Mouse (Mus musculus): Measurements from ENCODE around the gene 1700003F12Rik. TPM values are rescaled to one million over a fixed set of nuclear protein-coding genes. Genes with fewer than 3 reads are reported as not detected.
A peak's percentile ranks its signal among the peaks of the same experiment; 100 is the strongest.

The 1700003F12Rik gene
- polyA plus RNA-seq, 1 experiment from 2014 or later = 1.0 TPM

DNA sequence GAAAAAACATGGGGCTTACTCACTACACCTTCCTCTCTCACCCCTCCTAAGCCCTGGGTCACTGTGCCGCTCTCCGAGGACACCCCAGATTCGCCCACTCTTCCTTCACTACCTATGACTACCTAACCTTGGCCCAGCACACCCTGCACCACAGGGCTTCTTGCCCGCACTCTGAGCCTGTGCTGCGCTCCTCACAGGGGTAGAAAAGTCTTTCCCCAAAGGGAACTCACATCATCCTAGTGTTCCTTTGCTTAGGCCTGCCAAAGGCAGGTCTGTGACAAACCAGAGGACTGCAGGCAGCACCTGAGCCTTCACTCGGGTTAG, 30.8 kb downstream of the 1700003F12Rik start:
- WGBS (ENCODE audit: insufficient replicate concordance) = 83% methylated on average over 6 of the region's 6 CpGs
- no peak overlapping the region for H3K27ac ChIP-seq (replicated peaks)
- no peaks in the 10 kb centered on the region for H3K36me3 ChIP-seq (replicated peaks)
- H3K4me3 ChIP-seq (replicated peaks) = no peak overlapping the region
- no peaks in the 10 kb centered on the region for H3K9me3 ChIP-seq (replicated peaks)
- no peak overlapping the region for H3K4me2 ChIP-seq
- no peak overlapping the region for H3K9ac ChIP-seq
- H3K4me1 ChIP-seq (replicated peaks) = peaks cover 5% of the 10 kb centered on the region
- no peak for ATAC-seq (ENCODE audit: insufficient read depth)
- no peaks in the 10 kb centered on the region for H3K27me3 ChIP-seq

DNA sequence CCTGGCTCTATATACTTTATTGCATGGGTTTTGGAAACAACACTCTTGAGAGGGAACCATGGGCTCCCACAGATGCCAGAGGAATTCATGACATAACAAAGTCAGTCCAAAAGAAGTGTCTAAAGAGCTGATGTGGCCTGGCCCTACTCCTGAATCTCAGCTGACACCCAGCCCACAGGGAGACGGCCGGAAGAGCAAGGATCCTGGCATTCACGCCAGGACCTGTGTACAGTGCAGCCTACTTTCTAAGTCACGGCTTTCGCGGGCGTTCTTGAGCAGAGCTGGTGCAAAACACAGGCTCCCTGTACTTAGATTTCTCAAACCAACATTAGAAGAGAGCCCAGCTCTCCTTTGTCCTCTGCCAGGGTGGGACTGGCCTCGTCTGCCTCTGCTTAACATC, 33.7 kb downstream of the 1700003F12Rik start:
- Histone ChIP-seq H3K36me3 (replicated peaks) (no peaks in the 10 kb centered on the region), H3K27ac (replicated peaks) (no peak overlapping the region), H3K4me2 (no peak overlapping the region), H3K9me3 (replicated peaks) (no peaks in the 10 kb centered on the region), H3K4me3 (replicated peaks) (no peak overlapping the region), H3K9ac (no peak overlapping the region), H3K27me3 (no peaks in the 10 kb centered on the region), H3K4me1 (replicated peaks) (peaks cover 24% of the 10 kb centered on the region)
- no peak for ATAC-seq (ENCODE audit: insufficient read depth)
- WGBS (ENCODE audit: insufficient replicate concordance) = 81% methylated on average over 8 of the region's 8 CpGs

DNA sequence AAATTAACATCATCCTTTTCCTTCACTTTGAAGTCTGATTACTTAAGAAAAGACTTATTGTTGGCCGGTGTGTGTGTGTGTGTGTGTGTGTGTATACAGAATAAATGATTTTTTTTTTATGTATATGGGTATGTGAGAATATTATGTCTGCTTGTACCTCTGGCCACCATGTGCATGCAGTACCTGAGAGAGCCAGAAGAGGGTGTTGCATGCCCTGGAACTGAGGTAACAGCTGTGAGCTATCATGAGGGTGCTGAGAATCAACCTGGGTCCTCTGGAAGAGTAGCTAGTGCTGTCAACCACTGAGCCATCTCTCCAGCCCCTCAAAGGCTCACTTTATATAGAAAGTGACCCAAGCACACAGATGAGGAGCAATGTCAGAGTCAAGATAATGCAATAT, 34.5 kb downstream of the 1700003F12Rik start:
- Histone ChIP-seq H3K27ac (replicated peaks) (no peak overlapping the region), H3K27me3 (no peaks in the 10 kb centered on the region), H3K9ac (no peak overlapping the region), H3K4me1 (replicated peaks) (peaks cover 24% of the 10 kb centered on the region), H3K4me2 (no peak overlapping the region), H3K4me3 (replicated peaks) (no peak overlapping the region), H3K36me3 (replicated peaks) (peaks cover 2% of the 10 kb centered on the region), H3K9me3 (replicated peaks) (no peaks in the 10 kb centered on the region)
- 78% methylated on average over 1 of the region's 1 CpGs for WGBS (ENCODE audit: insufficient replicate concordance)
- ATAC-seq (ENCODE audit: insufficient read depth) = no peak

DNA sequence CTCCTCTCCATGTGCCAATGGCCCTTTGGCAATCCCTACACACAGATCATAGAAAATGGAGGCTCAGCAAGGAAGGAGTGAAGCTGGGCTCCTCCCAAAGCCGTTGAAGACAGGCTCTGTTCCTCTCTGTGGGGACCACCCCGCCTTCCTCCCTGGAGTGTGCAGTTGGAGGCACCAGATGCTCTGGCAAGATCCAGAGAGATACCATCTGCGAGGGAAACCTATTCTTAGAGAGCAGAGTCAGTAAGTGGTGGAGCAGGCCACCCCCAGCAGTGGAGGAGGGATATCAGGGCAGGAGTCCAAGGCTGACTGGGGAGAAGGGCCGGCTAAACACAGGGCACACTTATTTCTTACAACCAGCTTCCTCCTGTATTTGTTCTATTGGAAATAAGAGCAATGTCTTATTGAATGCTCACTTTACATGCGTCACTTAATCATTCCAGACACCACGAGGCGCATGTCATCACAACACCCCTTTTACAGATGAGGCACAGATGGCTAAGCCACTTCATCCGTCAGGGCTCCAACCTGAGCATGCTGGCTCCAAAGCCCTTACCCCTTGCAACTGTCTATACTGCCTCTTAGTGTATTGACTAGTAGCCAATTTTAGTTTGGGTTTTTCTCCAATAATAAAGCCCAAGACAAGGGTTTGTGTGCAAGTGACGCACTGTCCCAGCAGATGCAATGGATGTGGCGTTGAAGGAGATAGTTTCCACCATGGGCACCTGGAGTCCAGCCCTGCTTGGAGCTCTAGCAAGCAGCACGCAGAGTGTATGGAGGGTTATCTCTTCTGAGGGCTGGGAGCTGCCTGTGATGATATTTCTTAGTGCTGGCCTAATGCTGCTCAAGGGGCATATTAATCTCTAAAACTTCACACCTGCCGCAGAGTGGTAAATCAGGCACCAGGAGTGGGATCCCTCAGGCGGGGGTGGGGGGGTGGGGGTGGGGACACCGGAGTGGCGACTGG, 37.3 kb downstream of the 1700003F12Rik start:
- Histone ChIP-seq H3K4me2 (no peak overlapping the region), H3K4me1 (replicated peaks) (peaks cover 24% of the 10 kb centered on the region), H3K36me3 (replicated peaks) (peaks cover 19% of the 10 kb centered on the region), H3K9me3 (replicated peaks) (no peaks in the 10 kb centered on the region), H3K27ac (replicated peaks) (0 out of 2 replicates have a peak overlapping the region, but pooled peaks have one; percentile 41), H3K4me3 (replicated peaks) (no peak overlapping the region), H3K9ac (no peak overlapping the region), H3K27me3 (no peaks in the 10 kb centered on the region)
- WGBS (ENCODE audit: insufficient replicate concordance) = 37% methylated on average over 15 of the region's 15 CpGs
- ATAC-seq (ENCODE audit: insufficient read depth) = peak; percentile 60

DNA sequence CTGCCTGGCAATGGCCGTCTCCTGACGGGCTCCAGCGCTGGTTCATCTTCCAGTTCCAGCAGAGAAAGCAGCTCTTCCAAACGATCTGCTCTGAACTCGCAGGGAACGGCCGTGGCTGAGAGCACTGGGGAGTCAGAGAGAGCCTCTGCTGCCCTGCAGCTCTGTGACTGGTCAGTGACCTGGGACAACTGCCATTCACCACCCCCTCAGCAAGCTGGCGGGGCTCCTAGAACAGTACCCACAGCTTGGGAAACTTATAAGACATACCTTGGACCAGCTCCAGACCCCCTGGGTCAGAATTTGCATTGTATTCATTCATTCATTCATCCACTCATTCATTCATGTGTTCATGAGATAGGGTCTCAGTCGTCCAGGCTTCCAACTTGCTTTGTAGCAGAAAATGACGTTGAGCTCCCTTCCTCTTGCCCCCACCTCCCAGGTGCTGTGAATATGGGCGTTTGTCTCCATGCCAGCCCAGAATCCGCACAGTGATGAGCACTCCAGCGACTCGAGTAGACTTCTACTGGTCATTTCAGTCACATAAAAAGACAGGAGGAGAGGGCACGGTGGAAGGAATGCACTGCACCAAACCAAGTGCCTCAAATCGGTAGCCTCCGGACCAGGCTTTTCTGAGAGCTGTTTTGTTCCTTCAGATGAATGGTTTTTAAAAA, 38.2 kb downstream of the 1700003F12Rik start:
- no peak overlapping the region for H3K4me2 ChIP-seq
- H3K4me1 ChIP-seq (replicated peaks) = peaks cover 24% of the 10 kb centered on the region
- H3K9ac ChIP-seq = no peak overlapping the region
- no peaks in the 10 kb centered on the region for H3K9me3 ChIP-seq (replicated peaks)
- ATAC-seq (ENCODE audit: insufficient read depth) = no peak
- H3K36me3 ChIP-seq (replicated peaks) = peaks cover 21% of the 10 kb centered on the region
- 69% methylated on average over 17 of the region's 17 CpGs for WGBS (ENCODE audit: insufficient replicate concordance)
- H3K4me3 ChIP-seq (replicated peaks) = no peak overlapping the region
- H3K27me3 ChIP-seq = no peaks in the 10 kb centered on the region
- no peak overlapping the region for H3K27ac ChIP-seq (replicated peaks)

DNA sequence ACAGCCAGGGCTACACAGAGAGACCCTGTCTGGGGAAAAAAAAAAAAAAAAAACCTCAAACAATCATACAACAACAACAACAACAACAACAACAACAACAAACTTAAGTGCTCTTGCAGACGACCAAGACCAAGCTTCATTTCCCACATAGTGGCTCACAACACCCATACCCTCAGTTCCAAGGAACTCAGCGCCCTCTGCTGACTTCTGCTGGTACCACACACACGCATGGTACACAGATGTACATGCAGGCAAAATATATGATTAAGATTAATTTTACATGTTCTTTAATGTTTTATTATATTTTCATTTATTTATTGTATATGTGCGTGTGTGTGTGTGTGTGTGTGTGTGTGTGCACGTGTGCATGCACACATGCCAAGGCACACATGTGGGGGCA, 39.5 kb downstream of the 1700003F12Rik start:
- H3K4me1 ChIP-seq (replicated peaks) = peaks cover 24% of the 10 kb centered on the region
- H3K9me3 ChIP-seq (replicated peaks) = no peaks in the 10 kb centered on the region
- no peak overlapping the region for H3K9ac ChIP-seq
- H3K36me3 ChIP-seq (replicated peaks) = peaks cover 22% of the 10 kb centered on the region
- H3K27me3 ChIP-seq = no peaks in the 10 kb centered on the region
- H3K4me2 ChIP-seq = no peak overlapping the region
- ATAC-seq (ENCODE audit: insufficient read depth) = no peak
- no peak overlapping the region for H3K27ac ChIP-seq (replicated peaks)
- H3K4me3 ChIP-seq (replicated peaks) = no peak overlapping the region
- 64% methylated on average over 5 of the region's 5 CpGs for WGBS (ENCODE audit: insufficient replicate concordance)

DNA sequence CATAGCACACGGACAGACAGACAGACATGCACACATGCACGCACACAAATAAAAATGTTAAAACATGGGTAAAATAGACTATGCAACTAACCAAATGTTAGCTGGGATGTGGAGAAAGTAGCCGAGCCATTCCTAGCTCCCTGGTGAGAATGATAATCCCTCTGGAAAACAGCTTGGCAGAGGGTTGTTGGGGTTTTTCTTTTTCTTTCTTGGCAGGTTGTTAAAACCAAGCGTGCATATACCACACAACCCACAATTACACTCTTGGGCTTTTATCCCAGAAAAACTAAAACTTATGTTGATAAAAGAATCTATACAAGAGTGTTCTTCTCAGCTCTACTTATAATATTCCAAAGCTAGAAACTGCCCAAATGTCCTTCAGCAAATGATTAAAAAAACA, 42.2 kb downstream of the 1700003F12Rik start:
- Histone ChIP-seq H3K27ac (replicated peaks) (no peak overlapping the region), H3K36me3 (replicated peaks) (peaks cover 44% of the 10 kb centered on the region), H3K27me3 (no peaks in the 10 kb centered on the region), H3K9me3 (replicated peaks) (no peaks in the 10 kb centered on the region), H3K4me3 (replicated peaks) (no peak overlapping the region), H3K9ac (no peak overlapping the region), H3K4me2 (no peak overlapping the region), H3K4me1 (replicated peaks) (peaks cover 8% of the 10 kb centered on the region)
- no peak for ATAC-seq (ENCODE audit: insufficient read depth)
- WGBS (ENCODE audit: insufficient replicate concordance) = 80% methylated on average over 4 of the region's 4 CpGs

DNA sequence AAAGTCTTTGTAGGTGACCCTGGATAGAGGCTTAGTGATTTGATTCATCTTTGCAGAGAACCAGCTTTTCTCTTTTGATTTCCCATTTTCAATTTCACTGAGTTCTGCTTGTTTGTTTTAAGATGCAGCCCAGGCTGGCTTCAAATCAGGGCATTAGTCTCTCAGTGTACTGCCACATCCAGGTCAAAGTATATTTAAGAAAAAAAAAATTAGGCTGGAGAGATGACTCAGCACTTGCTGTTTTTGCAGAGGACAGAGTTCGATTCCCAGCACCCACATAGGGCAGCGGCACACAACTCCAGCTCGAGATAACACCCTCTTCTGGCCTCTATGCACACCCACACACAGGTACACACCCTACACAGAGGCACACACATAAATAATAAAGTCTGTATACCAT, 44.4 kb downstream of the 1700003F12Rik start:
- Histone ChIP-seq H3K4me1 (replicated peaks) (no peaks in the 10 kb centered on the region; the same call in 1 of the 2 replicates), H3K4me2 (no peak overlapping the region), H3K27me3 (no peaks in the 10 kb centered on the region), H3K4me3 (replicated peaks) (no peak overlapping the region), H3K9me3 (replicated peaks) (no peaks in the 10 kb centered on the region), H3K27ac (replicated peaks) (no peak overlapping the region), H3K9ac (no peak overlapping the region), H3K36me3 (replicated peaks) (peaks cover 66% of the 10 kb centered on the region)
- ATAC-seq (ENCODE audit: insufficient read depth) = no peak
- 60% methylated on average over 3 of the region's 3 CpGs for WGBS (ENCODE audit: insufficient replicate concordance)

DNA sequence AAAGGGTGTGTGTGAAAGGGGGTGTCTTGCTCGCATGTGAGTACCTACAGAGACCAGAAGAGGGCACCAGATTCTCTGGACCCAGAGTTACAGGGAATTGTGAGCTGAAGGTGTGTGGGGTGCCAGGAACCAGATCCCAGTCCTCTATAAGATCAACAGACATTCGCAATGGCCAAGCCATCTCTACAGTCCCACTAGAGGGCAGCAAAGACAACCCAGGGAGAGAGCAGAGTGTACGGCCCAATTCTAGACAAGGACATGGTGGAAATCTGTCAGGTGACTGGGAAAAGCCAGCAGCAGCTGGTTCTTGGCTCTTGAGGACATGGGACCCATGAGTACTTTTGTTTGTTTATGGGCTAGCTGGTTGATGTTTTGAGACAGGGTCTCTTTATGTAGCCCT, 46.1 kb downstream of the 1700003F12Rik start:
- Histone ChIP-seq H3K4me1 (replicated peaks) (peaks cover 8% of the 10 kb centered on the region; the same call in 1 of the 2 replicates), H3K9me3 (replicated peaks) (no peaks in the 10 kb centered on the region), H3K36me3 (replicated peaks) (peaks cover 48% of the 10 kb centered on the region), H3K9ac (no peak overlapping the region), H3K27me3 (no peaks in the 10 kb centered on the region), H3K27ac (replicated peaks) (no peak overlapping the region), H3K4me3 (replicated peaks) (no peak overlapping the region), H3K4me2 (no peak overlapping the region)
- WGBS (ENCODE audit: insufficient replicate concordance) = 50% methylated on average over 3 of the region's 3 CpGs
- no peak for ATAC-seq (ENCODE audit: insufficient read depth)

DNA sequence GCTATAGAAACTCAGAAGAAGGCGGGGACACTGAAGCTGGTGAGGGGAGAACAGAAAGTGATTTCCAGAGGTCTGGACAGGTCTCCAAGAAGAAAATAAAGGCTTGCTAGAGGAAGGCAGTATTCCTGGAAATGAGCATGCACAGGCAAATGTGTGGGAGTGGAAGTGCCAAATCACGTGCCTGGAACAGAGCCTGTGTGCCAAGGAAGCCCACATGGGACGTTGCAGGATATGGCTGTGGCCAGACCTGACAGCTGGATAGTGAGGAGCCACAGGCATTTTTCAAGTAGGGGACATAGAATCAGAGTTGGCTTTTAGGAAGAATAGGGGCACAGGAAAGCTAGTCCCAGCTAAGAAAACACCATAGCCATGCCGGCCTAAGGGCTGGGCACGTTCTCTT, 48.9 kb downstream of the 1700003F12Rik start:
- H3K9ac ChIP-seq = no peak overlapping the region
- no peak overlapping the region for H3K4me2 ChIP-seq
- peaks cover 8% of the 10 kb centered on the region for H3K4me1 ChIP-seq (replicated peaks)
- no peaks in the 10 kb centered on the region for H3K27me3 ChIP-seq
- ATAC-seq (ENCODE audit: insufficient read depth) = no peak
- H3K36me3 ChIP-seq (replicated peaks) = peaks cover 47% of the 10 kb centered on the region
- no peaks in the 10 kb centered on the region for H3K9me3 ChIP-seq (replicated peaks)
- no peak overlapping the region for H3K27ac ChIP-seq (replicated peaks)
- no peak overlapping the region for H3K4me3 ChIP-seq (replicated peaks)
- 75% methylated on average over 5 of the region's 5 CpGs for WGBS (ENCODE audit: insufficient replicate concordance)

DNA sequence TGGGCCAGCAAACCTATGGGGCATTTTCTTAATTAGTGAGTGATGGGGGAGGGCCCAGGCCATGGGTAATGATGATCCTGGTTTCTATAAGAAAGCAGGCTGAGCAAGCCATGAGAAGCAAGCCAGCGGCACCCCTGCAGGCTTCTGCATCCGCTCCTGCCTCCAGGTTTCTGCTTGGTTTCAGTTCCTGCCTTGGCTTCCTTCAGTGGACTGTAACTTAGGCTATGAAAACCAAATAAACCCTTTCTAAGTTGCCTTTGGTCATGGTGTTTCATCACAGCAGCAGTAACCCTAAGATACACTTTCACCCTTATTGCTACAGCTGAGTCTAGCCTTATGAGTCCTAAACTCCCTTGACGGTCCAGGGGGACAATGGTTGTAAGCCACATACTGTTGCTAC, 50.5 kb downstream of the 1700003F12Rik start:
- no peak overlapping the region for H3K9ac ChIP-seq
- H3K9me3 ChIP-seq (replicated peaks) = no peaks in the 10 kb centered on the region
- WGBS (ENCODE audit: insufficient replicate concordance) = 73% methylated on average over 3 of the region's 3 CpGs
- ATAC-seq (ENCODE audit: insufficient read depth) = no peak
- H3K4me3 ChIP-seq (replicated peaks) = no peak overlapping the region
- no peaks in the 10 kb centered on the region for H3K27me3 ChIP-seq
- peaks cover 41% of the 10 kb centered on the region for H3K36me3 ChIP-seq (replicated peaks)
- H3K27ac ChIP-seq (replicated peaks) = no peak overlapping the region
- peaks cover 19% of the 10 kb centered on the region for H3K4me1 ChIP-seq (replicated peaks)
- no peak overlapping the region for H3K4me2 ChIP-seq

Data from liver, embryonic 15.5 days (tissue).